Mouse (Mus musculus): ENCODE measurements at regions not wholly inside any gene's neighbourhood (a gene's known extent, or its start where the extent isn't known, plus 50 kb on each side); places are given as distances from the start of the nearest gene placed in this dataset.

DNA sequence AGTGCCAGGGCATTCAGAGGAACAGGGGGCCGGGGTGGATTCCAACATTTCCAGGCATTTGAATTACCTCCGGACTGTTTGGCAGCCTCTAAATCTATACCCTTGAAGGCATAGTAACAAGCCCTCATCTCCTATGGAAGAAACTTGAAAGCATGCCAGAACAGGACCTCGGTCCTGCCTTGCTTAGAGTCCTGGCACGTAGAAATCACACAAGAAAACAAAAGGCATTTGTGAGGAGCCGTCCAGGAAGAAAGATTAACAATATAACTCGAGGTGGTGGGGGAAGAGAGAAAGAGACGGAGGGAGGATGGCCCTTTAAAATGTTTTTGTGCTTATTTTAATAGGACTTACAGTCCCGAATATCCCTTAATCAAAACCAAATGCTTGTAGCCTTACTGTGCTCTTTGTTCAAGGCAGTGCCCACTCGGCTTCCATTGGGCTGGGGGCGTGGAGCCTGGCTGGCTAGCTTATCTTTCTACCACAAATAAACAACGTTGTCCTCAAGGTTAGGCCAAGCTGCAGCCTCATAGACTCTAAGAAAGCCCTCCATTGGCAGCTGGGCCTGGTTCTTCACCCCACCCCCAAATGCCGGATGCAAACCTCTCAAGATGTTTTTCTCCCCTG lies 505.9 kb downstream of the Tmem38b start:
- DNase-seq (ENCODE audit: low spot score) (peak; percentile 16), ATAC-seq (peak; percentile 46)
- 19% methylated on average over 12 of the region's 12 CpGs for WGBS
- Histone ChIP-seq H3K9ac (replicated peaks; ENCODE audit: low read depth) (no peak overlapping the region), H3K27me3 (replicated peaks; ENCODE audit: insufficient read depth, low read length) (no peaks in the 10 kb centered on the region), H3K4me1 (ENCODE audit: insufficient read depth, low read depth, low read length) (no peaks in the 10 kb centered on the region; the same call in 1 of the 2 replicates), H3K4me3 (ENCODE audit: low read depth, low read length) (peak overlapping the region; percentile 8; the same call in 1 of the 2 replicates), H3K36me3 (ENCODE audit: insufficient read depth, low read length) (no peaks in the 10 kb centered on the region), H3K4me2 (replicated peaks; ENCODE audit: low read depth, low read length) (peak overlapping the region; percentile 43), H3K9me3 (ENCODE audit: low read length) (no peaks in the 10 kb centered on the region), H3K27ac (ENCODE audit: low read length) (no peak overlapping the region)
- no peak for TF ChIP-seq EP300 (IDR thresholded peaks at IDR 0.05)
- no peak for TF ChIP-seq CTCF (IDR thresholded peaks at IDR 0.05)

DNA sequence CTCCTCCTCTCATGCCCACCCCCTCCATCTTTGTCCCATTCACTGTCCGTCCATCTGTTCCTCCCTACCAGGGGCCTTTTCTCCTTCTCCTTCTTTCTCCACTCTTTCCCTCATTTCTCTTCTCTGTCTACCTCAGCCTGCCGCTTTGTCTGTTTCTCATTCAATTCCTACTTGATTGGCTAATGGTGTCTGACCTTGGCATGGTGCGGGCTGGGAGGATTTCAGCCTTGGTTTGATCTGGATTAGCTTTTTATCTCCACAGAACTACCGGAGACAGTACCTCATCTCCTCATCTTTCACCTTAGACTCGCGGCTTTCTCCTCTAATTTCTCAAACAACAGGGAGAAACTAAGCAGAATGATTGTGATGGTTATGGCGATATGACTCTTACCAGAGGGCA lies 506.4 kb downstream of the Tmem38b start:
- WGBS: 74% methylated on average over 7 of the region's 7 CpGs
- Histone ChIP-seq H3K4me3 (ENCODE audit: low read depth, low read length) (no peak overlapping the region), H3K9ac (replicated peaks; ENCODE audit: low read depth) (no peak overlapping the region), H3K27me3 (replicated peaks; ENCODE audit: insufficient read depth, low read length) (no peaks in the 10 kb centered on the region), H3K36me3 (ENCODE audit: insufficient read depth, low read length) (no peaks in the 10 kb centered on the region), H3K27ac (ENCODE audit: low read length) (no peak overlapping the region), H3K9me3 (ENCODE audit: low read length) (no peaks in the 10 kb centered on the region), H3K4me2 (replicated peaks; ENCODE audit: low read depth, low read length) (no peak overlapping the region), H3K4me1 (ENCODE audit: insufficient read depth, low read depth, low read length) (no peaks in the 10 kb centered on the region; the same call in 1 of the 2 replicates)
- TF ChIP-seq EP300 (IDR thresholded peaks at IDR 0.05) (no peak), CTCF (IDR thresholded peaks at IDR 0.05) (no peak)
- ATAC-seq: no peak
- no peak for DNase-seq (ENCODE audit: low spot score)

DNA sequence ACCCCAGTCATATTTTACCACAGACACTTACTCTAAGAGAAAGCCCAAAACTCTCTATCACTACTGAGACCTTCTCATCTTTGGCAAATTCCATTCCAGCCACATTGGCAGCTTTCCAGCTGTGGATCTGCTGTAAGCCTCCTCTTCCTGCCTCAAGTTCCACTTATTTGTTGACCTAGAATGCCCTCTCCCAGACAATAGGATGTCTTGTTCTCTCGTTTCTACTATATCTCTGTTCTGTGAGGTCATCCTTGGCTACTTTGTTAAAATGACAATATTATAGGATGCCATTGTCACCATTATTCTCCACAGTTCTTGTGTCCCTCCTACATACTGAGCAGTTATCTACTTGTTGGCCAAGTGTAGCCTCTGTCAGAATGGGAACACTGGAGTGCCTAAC lies 512.7 kb downstream of the Tmem38b start:
- no peak for TF ChIP-seq CTCF (IDR thresholded peaks at IDR 0.05)
- no peak for TF ChIP-seq EP300 (IDR thresholded peaks at IDR 0.05)
- DNase-seq (ENCODE audit: low spot score): no peak
- H3K4me2 ChIP-seq (replicated peaks; ENCODE audit: low read depth, low read length): no peak overlapping the region
- no peaks in the 10 kb centered on the region for H3K4me1 ChIP-seq (ENCODE audit: insufficient read depth, low read depth, low read length)
- H3K27me3 ChIP-seq (replicated peaks; ENCODE audit: insufficient read depth, low read length): no peaks in the 10 kb centered on the region
- ATAC-seq: no peak
- H3K9me3 ChIP-seq (ENCODE audit: low read length): no peaks in the 10 kb centered on the region
- no peak overlapping the region for H3K27ac ChIP-seq (ENCODE audit: low read length)
- no peak overlapping the region for H3K9ac ChIP-seq (replicated peaks; ENCODE audit: low read depth)
- 6% methylated on average over 1 of the region's 1 CpGs for WGBS
- H3K4me3 ChIP-seq (ENCODE audit: low read depth, low read length): no peak overlapping the region
- H3K36me3 ChIP-seq (ENCODE audit: insufficient read depth, low read length): no peaks in the 10 kb centered on the region

DNA sequence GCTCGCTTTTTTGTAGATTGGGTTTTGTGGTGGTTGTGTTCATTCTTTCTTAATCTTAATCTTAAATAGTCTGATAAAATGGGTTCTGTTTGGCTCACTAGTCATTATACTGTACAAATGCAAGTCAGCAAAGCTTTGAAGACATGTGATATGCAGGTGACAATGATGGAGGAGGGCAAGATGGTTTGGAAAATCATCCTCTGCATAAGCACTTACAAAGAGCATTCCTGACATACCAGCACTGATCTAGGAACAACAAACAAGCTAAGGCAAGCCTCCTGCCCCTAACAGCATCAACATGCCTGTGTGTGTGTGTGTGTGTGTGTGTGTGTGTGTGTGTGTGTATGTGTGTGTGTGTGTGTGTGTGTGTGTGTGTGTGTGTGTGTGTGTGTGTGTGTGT lies 514.3 kb downstream of the Tmem38b start:
- ATAC-seq (no peak), DNase-seq (ENCODE audit: low spot score) (no peak)
- H3K4me1 ChIP-seq (ENCODE audit: insufficient read depth, low read depth, low read length): no peaks in the 10 kb centered on the region
- H3K4me2 ChIP-seq (replicated peaks; ENCODE audit: low read depth, low read length): no peak overlapping the region
- no peak for TF ChIP-seq EP300 (IDR thresholded peaks at IDR 0.05)
- 78% methylated on average over 1 of the region's 1 CpGs for WGBS
- no peak overlapping the region for H3K4me3 ChIP-seq (ENCODE audit: low read depth, low read length)
- H3K27me3 ChIP-seq (replicated peaks; ENCODE audit: insufficient read depth, low read length): no peaks in the 10 kb centered on the region
- no peak overlapping the region for H3K27ac ChIP-seq (ENCODE audit: low read length)
- no peak overlapping the region for H3K9ac ChIP-seq (replicated peaks; ENCODE audit: low read depth)
- no peaks in the 10 kb centered on the region for H3K9me3 ChIP-seq (ENCODE audit: low read length)
- H3K36me3 ChIP-seq (ENCODE audit: insufficient read depth, low read length): no peaks in the 10 kb centered on the region

DNA sequence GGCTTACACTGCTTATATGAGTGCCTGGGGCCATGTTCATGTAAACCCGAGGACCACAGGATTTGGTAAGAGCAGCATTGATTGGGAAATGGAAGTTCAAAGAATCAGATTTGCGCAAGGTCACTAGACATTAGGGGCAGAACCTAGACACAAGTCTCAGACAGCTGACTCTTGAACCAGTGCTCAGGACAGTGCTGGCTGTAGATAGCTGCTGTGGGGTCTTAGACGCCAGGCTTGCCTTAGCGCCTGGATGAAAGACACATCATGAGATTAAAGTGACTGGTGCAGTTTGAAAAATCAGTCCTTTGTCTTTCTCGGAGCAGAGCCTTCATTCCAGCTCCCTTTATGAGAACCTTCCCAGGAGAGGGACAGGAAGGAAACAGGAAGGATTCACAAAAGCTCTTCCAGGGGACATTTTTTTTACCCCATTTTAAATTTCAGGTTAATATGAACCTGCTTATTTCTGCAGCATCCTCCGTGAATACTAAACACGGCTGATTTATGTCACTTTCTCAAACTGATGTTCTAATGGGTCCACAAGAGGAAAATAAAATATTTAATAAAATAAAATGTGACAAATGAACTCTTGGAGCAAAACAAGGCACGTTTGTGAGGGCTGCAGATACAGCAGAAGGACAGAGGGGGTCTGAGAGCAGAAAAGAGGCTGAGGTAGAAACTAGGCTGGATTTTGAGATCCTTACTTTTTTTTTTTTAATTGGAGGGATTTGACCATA lies 528.0 kb downstream of the Tmem38b start:
- Histone ChIP-seq H3K9ac (replicated peaks; ENCODE audit: low read depth) (no peak overlapping the region), H3K4me3 (ENCODE audit: low read depth, low read length) (no peak overlapping the region), H3K27me3 (replicated peaks; ENCODE audit: insufficient read depth, low read length) (no peaks in the 10 kb centered on the region), H3K36me3 (ENCODE audit: insufficient read depth, low read length) (no peaks in the 10 kb centered on the region), H3K4me1 (ENCODE audit: insufficient read depth, low read depth, low read length) (no peaks in the 10 kb centered on the region), H3K4me2 (replicated peaks; ENCODE audit: low read depth, low read length) (no peak overlapping the region), H3K27ac (ENCODE audit: low read length) (no peak overlapping the region), H3K9me3 (ENCODE audit: low read length) (no peaks in the 10 kb centered on the region)
- TF ChIP-seq EP300 (IDR thresholded peaks at IDR 0.05): no peak
- TF ChIP-seq CTCF (IDR thresholded peaks at IDR 0.05): no peak
- WGBS: 73% methylated on average over 8 of the region's 8 CpGs
- ATAC-seq: no peak
- no peak for DNase-seq (ENCODE audit: low spot score)

DNA sequence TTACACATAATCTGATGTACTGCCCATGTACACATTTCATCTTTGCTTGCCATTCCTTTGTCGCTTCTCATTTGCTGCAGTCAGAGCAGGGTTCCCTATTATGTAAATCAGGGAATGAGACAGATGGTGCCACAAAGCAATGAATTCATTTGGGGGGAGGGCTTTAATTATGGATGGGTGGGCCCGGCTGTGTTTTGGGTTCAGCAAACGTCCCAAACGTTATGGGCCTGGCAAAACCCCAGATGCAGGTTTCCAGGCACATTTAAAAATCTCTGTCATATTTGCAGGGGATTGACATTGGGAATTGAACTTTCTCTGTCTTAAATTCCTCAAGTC lies 528.5 kb downstream of the Tmem38b start:
- Histone ChIP-seq H3K27me3 (replicated peaks; ENCODE audit: insufficient read depth, low read length) (no peaks in the 10 kb centered on the region), H3K27ac (ENCODE audit: low read length) (no peak overlapping the region), H3K4me1 (ENCODE audit: insufficient read depth, low read depth, low read length) (no peaks in the 10 kb centered on the region), H3K9ac (replicated peaks; ENCODE audit: low read depth) (no peak overlapping the region), H3K36me3 (ENCODE audit: insufficient read depth, low read length) (no peaks in the 10 kb centered on the region), H3K4me3 (ENCODE audit: low read depth, low read length) (no peak overlapping the region), H3K4me2 (replicated peaks; ENCODE audit: low read depth, low read length) (no peak overlapping the region), H3K9me3 (ENCODE audit: low read length) (no peaks in the 10 kb centered on the region)
- 73% methylated on average over 4 of the region's 4 CpGs for WGBS
- no peak for TF ChIP-seq EP300 (IDR thresholded peaks at IDR 0.05)
- no peak for TF ChIP-seq CTCF (IDR thresholded peaks at IDR 0.05)
- DNase-seq (ENCODE audit: low spot score) (no peak), ATAC-seq (no peak)
